9 mouse cellular contexts compared by ENCODE assay signal in the genomic region with DNA sequence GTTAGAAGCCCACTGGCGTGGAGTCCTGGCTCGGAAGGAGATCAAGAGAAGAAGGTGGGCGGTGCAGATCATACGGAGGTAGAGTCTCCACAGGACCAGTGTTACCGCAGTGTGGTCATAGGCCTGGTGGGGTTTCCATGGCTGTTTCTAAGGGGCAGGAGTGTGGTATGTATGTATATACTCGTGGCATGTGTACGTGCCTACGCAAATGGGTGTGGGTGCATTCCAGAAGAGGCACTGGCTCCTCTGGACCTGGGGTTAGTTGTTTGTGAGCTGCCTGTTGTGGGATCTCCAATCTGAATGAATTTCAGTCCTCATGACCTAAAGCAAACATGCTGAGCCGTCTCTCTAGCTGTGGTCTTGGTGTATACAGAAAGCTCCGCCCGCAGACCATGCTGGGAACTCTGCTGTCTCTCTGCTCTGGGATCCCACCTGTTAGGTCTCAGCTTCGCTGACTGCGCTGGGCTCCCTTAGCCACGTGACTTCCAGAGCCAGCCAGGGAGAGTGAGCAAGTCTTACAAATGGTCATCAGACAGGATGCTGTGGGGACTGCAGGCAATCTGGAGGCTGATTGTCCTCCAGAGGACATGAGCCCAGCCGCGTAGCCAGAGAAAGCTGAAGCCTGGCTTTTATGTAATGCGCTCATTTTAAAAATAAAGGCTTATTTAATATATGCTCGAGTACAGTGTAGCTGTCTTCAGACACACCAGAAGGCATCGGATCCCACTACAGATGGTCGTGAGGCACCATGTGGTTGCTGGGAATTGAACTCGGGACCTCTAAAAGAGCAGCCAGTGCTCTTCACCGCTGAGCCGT. TPM values are rescaled to one million over a fixed set of nuclear protein-coding genes. Genes with fewer than 3 reads are reported as not detected.
DNase-seq lines count a peak whose midpoint lies in the region; ATAC-seq and TF ChIP-seq lines count a peak whose summit lies in the region.
"Had no signal": no experiment of that assay in that cellular context is flagged by ENCODE, and none has a peak within 500 bp of the region (broad histone marks: within the 10 kb centered on the region; RNA-seq: fewer than 3 reads in every experiment).

No protein-coding gene starts in this region.

- H3K36me3 ChIP-seq in embryonic facial prominence, embryonic 14.5 days (ENCODE audit: control insufficient read depth, insufficient read depth, low read length), result peaks cover 17% of the 10 kb centered on the region
- H3K36me3 ChIP-seq in hindbrain, embryonic 14.5 days (replicated peaks; ENCODE audit: control insufficient read depth, insufficient read depth), result peaks cover 25% of the 10 kb centered on the region
- H3K36me3 ChIP-seq in liver, embryonic 14.5 days (replicated peaks; ENCODE audit: control insufficient read depth, insufficient read depth, low read depth), result no peaks in the 10 kb centered on the region

- H3K4me3 ChIP-seq in embryonic facial prominence, embryonic 14.5 days (ENCODE audit: low read depth, low read length), result no peak overlapping the region
- no peak overlapping the region for H3K4me3 ChIP-seq in hindbrain, embryonic 14.5 days (replicated peaks; ENCODE audit: low read length)
- peak overlapping the region in 1 of 2 experiments; percentile 15; a peak in 1 of 4 replicates for H3K4me3 ChIP-seq in liver, embryonic 14.5 days (ENCODE audit: insufficient read depth in 1 of 2, low read depth in 2 of 2, low read length in 2 of 2)
- H3K4me3 ChIP-seq: neural tube, embryonic 13.5 days had no signal

- TF ChIP-seq EP300 in liver, embryonic 14.5 days (IDR thresholded peaks at IDR 0.05; ENCODE audit: low read depth), result no peak

- H3K4me1 ChIP-seq in embryonic facial prominence, embryonic 14.5 days (ENCODE audit: control insufficient read depth, insufficient read depth, low read length), result 0 out of 2 replicates have a peak, but pooled peaks cover 4% of the 10 kb centered on the region
- H3K4me1 ChIP-seq in hindbrain, embryonic 14.5 days (replicated peaks; ENCODE audit: control insufficient read depth, insufficient read depth, low read length), result no peaks in the 10 kb centered on the region; the same call in 1 of the 2 replicates
- 0 out of 4 replicates have a peak, but pooled peaks cover 0 to 4% of the 10 kb centered on the region in 2 experiments for H3K4me1 ChIP-seq in liver, embryonic 14.5 days (replicated peaks; ENCODE audit: control insufficient read depth in 2 of 2, insufficient read depth in 2 of 2, low read length in 1 of 2)

- WGBS in embryonic facial prominence, embryonic 14.5 days, result 44% methylated on average over 23 of the region's 23 CpGs
- 56% methylated on average over 23 of the region's 23 CpGs for WGBS in hindbrain, embryonic 14.5 days
- 57% methylated on average over 23 of the region's 23 CpGs for WGBS in liver, embryonic 14.5 days (ENCODE audit: insufficient replicate concordance)

- ATAC-seq in embryonic facial prominence, embryonic 14.5 days (ENCODE audit: low read depth), result peak; percentile 71
- peak; percentile 47; the same call in 1 of the 2 replicates for ATAC-seq in hindbrain, embryonic 14.5 days (ENCODE audit: low FRiP score)
- peak; percentile 52; the same call in 1 of the 2 replicates for ATAC-seq in liver, embryonic 14.5 days (ENCODE audit: insufficient read depth)
- no peak for ATAC-seq in erythroblast, adult 5-6 weeks (replicated peaks; ENCODE audit: low FRiP score, poor library complexity, severe bottlenecking)

- H3K27me3 ChIP-seq in embryonic facial prominence, embryonic 14.5 days (replicated peaks; ENCODE audit: control insufficient read depth, insufficient read depth, low read length), result no peaks in the 10 kb centered on the region
- no peaks in the 10 kb centered on the region for H3K27me3 ChIP-seq in hindbrain, embryonic 14.5 days (ENCODE audit: control insufficient read depth, insufficient read depth, low read length)
- H3K27me3 ChIP-seq in liver, embryonic 14.5 days (ENCODE audit: control insufficient read depth, insufficient read depth, low read length), result no peaks in the 10 kb centered on the region
- H3K27me3 ChIP-seq: neural tube, embryonic 13.5 days had no signal

- H3K9ac ChIP-seq in embryonic facial prominence, embryonic 14.5 days (ENCODE audit: low read depth, low read length), result peak overlapping the region; percentile 11; the same call in 1 of the 2 replicates
- H3K9ac ChIP-seq in hindbrain, embryonic 14.5 days, result no peak overlapping the region
- H3K9ac ChIP-seq in liver, embryonic 14.5 days (replicated peaks), result no peak overlapping the region
- H3K9ac ChIP-seq: neural tube, embryonic 13.5 days had no signal

- peak overlapping the region; percentile 31 for H3K4me2 ChIP-seq in embryonic facial prominence, embryonic 14.5 days (ENCODE audit: low read depth, low read length)
- H3K4me2 ChIP-seq in hindbrain, embryonic 14.5 days (replicated peaks), result no peak overlapping the region
- H3K4me2 ChIP-seq in liver, embryonic 14.5 days (ENCODE audit: low read depth), result no peak overlapping the region; the same call in 1 of the 2 replicates
- H3K4me2 ChIP-seq: neural tube, embryonic 13.5 days had no signal

- DNase-seq in right cerebral cortex, adult 18-20 months, result peak; percentile 44
- no peak for DNase-seq in right cerebral cortex, postnatal 4 days
- peak; percentile 78 for DNase-seq in embryonic facial prominence, embryonic 14.5 days (ENCODE audit: low spot score)
- DNase-seq in hindbrain, embryonic 14.5 days (ENCODE audit: low spot score), result no peak
- no peak for DNase-seq in liver, embryonic 14.5 days (ENCODE audit: low read depth in 3 of 3, low spot score in 3 of 3)
- DNase-seq in right cerebral cortex, postnatal 14 days, result peak; percentile 32
- DNase-seq in cerebellum, postnatal 4 days (ENCODE audit: low spot score in 2 of 2), result no peak

- peak overlapping the region; percentile 69 for H3K27ac ChIP-seq in embryonic facial prominence, embryonic 14.5 days (replicated peaks; ENCODE audit: low read depth, low read length)
- no peak overlapping the region for H3K27ac ChIP-seq in hindbrain, embryonic 14.5 days
- no peak overlapping the region for H3K27ac ChIP-seq in liver, embryonic 14.5 days
- H3K27ac ChIP-seq: neural tube, embryonic 13.5 days had no signal

- H3K9me3 ChIP-seq in embryonic facial prominence, embryonic 14.5 days (ENCODE audit: control insufficient read depth, low read length), result 0 out of 2 replicates have a peak, but pooled peaks cover 4% of the 10 kb centered on the region
- no peaks in the 10 kb centered on the region for H3K9me3 ChIP-seq in hindbrain, embryonic 14.5 days (ENCODE audit: control insufficient read depth, low read length)
- H3K9me3 ChIP-seq in liver, embryonic 14.5 days (ENCODE audit: control insufficient read depth, low read length), result no peaks in the 10 kb centered on the region
- H3K9me3 ChIP-seq: neural tube, embryonic 13.5 days had no signal

- TF ChIP-seq CTCF in liver, embryonic 14.5 days (IDR thresholded peaks at IDR 0.05; ENCODE audit: low read depth), result no peak

RNA-seq across cellular contexts. Expression of gene Kctd10, which starts 23.2 kb away (rescaled TPM):
- 111 and 115 TPM in 2 replicates for polyA plus RNA-seq in embryonic facial prominence, embryonic 14.5 days (2014; fragmentation: Nextera tagmentation; extraction: Ambion mirVana)
- polyA plus RNA-seq in hindbrain, embryonic 14.5 days (2014; fragmentation: Nextera tagmentation; extraction: Ambion mirVana), result 60.9 and 67.9 TPM in 2 replicates
- 12.3 and 13.0 TPM in 2 replicates for polyA plus RNA-seq in liver, embryonic 14.5 days (2012; rRNA removed)
- polyA plus RNA-seq in liver, embryonic 14.5 days (2014; fragmentation: Nextera tagmentation; extraction: Ambion mirVana), result 16.6 and 18.8 TPM in 2 replicates
- total RNA-seq in erythroblast, adult 5-6 weeks (2015; ENCODE audit: low replicate concordance), result 5.2 and 7.3 TPM in 2 replicates
- 10.6 and 15.4 TPM in 2 replicates for total RNA-seq in erythroblast, adult 5-6 weeks (2017; ENCODE audit: low replicate concordance)

RNA-seq across cellular contexts. Expression of gene Ube3b, which starts 23.3 kb away (rescaled TPM):
- 44.5 and 47.5 TPM in 2 replicates for polyA plus RNA-seq in embryonic facial prominence, embryonic 14.5 days (2014; fragmentation: Nextera tagmentation; extraction: Ambion mirVana)
- 45.9 and 48.2 TPM in 2 replicates for polyA plus RNA-seq in hindbrain, embryonic 14.5 days (2014; fragmentation: Nextera tagmentation; extraction: Ambion mirVana)
- polyA plus RNA-seq in liver, embryonic 14.5 days (2012; rRNA removed), result 12.9 and 13.9 TPM in 2 replicates
- polyA plus RNA-seq in liver, embryonic 14.5 days (2014; fragmentation: Nextera tagmentation; extraction: Ambion mirVana), result 14.6 and 18.2 TPM in 2 replicates
- total RNA-seq in erythroblast, adult 5-6 weeks (2015; ENCODE audit: low replicate concordance), result 17.3 and 30.9 TPM in 2 replicates
- 17.6 and 25.5 TPM in 2 replicates for total RNA-seq in erythroblast, adult 5-6 weeks (2017; ENCODE audit: low replicate concordance)

Comparison
In these comparisons a context has a peak if more than half of its experiments do, and no peak if none do; other contexts are left out.
1. DNase-seq: peak in right cerebral cortex, adult 18-20 months (single experiment), embryonic facial prominence, embryonic 14.5 days (single experiment) and right cerebral cortex, postnatal 14 days (single experiment); none in right cerebral cortex, postnatal 4 days (single experiment), hindbrain, embryonic 14.5 days (single experiment), liver, embryonic 14.5 days (0 of 3) and cerebellum, postnatal 4 days (0 of 2).